Mouse (Mus musculus) colon, adult 2 months (tissue): Measurements from ENCODE around the gene Edem1. TPM values are rescaled to one million over a fixed set of nuclear protein-coding genes. Genes with fewer than 3 reads are reported as not detected.

Source experiments
- polyA plus RNA-seq: library from polyadenylated mRNA; depleted of rRNA; stranded (reverse); fragments of >200 nt; gene quantifications from 2 replicates; pipeline ENCODE4 v1.2.3, GENCODE M21; 2012; rRNA removed

The Edem1 gene
- polyA plus RNA-seq: 42.4 and 57.9 TPM in 2 replicates

DNA sequence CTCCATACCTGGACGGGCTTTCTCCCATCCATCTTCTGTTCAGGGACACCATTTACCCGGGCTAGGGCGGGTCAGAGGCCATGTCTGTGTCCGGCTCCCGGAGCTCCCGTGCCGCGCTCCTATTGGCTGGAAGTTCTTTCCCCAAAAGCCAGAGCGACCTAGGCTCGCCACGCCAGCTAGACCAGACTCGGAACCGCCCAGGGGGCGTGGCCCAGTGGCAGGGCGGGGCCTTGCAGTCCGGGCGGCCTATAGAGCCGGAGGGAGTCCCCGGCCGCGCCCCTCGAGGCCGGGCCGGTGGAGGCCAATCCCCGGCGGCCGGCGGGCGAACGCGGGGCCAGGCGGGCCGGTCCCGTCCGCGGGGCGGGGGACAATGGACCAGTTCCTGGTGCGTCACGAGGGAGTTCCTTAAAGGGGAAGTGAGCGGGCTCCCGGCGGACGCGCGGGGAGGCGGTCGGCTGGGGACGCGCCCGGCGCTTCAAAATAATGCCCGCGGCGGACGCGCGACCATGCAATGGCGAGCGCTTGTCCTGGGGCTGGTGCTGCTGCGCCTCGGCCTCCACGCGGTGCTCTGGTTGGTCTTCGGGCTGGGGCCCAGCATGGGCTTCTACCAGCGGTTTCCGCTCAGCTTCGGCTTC lies at the start of gene Edem1:
Gene Edem1 (plus strand): TSS at position 408 of the 635 bp plus-strand sequence.

GRCm38 (mm10) chr6:108782526-108783183 lies 45.8 kb upstream of the Edem1 start, which contains the start of gene Arl8b:
Gene Arl8b, plus strand, starts transcription at chr6:108783099.

Other genes with a start within 250 kb of the Edem1 start
- 27.2 and 30.7 TPM in 2 replicates for gene Bhlhe40, start 168.0 kb upstream of the Edem1 start, polyA plus RNA-seq
- 9.6 and 12.0 TPM in 2 replicates for gene Arl8b, start 45.5 kb upstream of the Edem1 start, polyA plus RNA-seq